Mouse (Mus musculus): ENCODE data around the gene Gsap. TPM values are rescaled to one million over a fixed set of nuclear protein-coding genes. Genes with fewer than 3 reads are reported as not detected.
A peak's percentile ranks its signal among the peaks of the same experiment; 100 is the strongest.
"Not testable (repeated sequence)": the region's sequence is repeated elsewhere in the genome, so short reads cannot be mapped to it uniquely, and the experiment has no call there.

Gsap gene
- total RNA-seq, 4 experiments from 2014 or later, result 5.7 to 13.5 (median 9.9) TPM

DNA sequence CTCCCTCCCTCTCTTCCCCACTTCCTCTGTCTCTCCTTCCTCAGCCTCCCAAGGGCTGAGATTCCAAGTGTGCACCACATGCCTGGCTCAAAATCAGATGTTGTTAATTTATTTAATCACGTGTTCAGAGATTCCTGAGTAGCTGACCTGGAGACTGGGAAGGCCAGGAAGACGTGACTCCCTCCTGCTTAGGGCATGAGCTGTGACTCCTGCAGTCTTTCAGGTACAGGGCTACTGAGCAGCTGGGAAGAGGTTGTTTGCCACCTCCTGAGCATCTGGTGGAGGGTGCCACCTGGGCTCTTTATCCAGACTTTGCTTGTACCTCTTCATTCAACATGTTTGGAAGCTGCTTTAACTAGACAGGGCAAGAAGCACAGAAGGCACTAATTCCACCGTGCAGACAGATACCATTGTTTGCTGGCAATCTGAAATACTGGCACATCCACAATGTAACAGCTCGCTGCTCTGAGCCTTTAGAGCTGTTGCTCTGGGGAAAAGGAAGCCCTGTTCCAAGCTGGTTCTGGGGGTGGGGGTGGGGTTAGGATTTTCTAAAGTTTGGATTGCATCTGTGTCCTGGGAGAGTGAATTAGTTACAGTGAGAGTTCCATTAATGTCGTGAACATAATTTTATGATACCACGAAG is 75.3 kb downstream of the Gsap start:
- DNase-seq, result no peak

- DNase-seq, result peak; percentile 43
These were observed 77.4 kb downstream of the Gsap start for GRCm38 (mm10) chr5:21263202-21264055.

DNA sequence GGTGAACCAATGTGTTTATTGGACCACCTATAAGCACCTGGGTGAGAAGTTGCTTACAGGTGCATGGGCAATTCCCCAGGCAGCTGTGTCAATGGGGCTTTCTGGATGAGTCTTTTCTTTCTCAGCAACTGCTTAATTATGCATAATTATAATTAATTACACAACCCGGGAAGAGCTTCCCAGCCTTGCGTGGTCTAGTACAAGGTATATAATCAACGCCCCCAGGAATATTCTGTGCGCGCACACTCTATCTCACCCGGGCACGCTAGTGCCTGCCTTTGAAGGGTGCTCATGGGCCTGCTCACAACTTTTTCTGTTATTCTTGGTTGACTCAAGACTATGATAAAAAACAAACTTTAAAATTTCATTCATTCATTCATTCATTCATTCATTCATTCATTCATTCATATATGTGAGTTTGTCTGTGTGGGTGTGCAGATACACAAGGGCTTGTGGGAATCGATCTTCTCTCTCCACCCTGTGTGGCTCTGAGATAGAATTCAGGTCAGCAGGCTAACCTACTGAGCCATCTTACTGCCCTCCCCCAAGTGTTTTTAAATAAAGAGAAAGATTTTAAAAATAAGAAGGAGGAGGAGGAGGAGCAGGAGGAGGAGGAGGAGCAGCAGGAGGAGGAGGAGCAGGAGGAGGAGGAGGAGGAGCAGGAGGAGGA is 78.4 kb downstream of the Gsap start:
- no peak for DNase-seq

GRCm38 (mm10) chr5:21265049-21265448 is 79.0 kb downstream of the Gsap start:
- peak; percentile 49 for DNase-seq

DNA sequence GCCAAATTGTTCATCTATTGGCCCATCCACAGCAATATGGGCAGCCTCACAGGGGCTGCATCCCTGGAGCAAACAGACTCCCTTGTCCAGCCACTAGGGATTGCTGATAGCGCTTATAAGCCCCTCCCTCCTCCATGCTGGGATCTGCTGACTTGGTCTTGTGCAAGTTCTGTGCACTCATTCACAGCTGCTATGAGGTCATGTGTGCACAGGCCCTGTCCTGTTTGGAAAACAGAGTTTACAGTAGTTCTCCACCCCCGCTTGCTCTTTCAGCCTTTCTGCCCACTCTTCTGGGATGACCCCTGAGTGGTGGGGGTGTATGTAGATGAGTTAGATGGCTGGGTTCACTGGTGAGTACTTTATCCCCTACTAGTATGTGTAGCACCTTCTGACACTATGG is 81.0 kb downstream of the Gsap start:
- DNase-seq, result no peak

GRCm38 (mm10) chr5:21269446-21269845 is 83.4 kb downstream of the Gsap start:
- DNase-seq, result no peak

DNA sequence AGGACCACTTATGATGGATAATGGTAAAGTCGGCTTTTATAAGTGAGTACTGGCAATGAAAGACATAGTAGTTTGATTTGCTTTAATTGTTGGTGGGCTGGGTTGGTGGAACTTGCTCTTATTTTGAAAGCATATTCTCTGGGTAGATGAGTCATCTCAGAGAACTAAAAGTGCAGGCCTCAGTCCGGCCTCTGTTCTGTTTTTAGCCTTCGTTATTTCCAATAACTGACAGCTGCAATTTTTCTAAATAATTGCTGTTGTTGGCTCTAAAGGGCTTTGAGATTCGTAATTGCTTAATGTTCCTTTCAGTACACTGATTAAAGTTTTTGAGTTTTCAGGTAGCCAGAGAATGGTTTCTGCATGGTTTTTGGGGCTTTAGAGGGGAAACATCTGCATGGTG is 84.7 kb downstream of the Gsap start:
- no peak for DNase-seq

DNA sequence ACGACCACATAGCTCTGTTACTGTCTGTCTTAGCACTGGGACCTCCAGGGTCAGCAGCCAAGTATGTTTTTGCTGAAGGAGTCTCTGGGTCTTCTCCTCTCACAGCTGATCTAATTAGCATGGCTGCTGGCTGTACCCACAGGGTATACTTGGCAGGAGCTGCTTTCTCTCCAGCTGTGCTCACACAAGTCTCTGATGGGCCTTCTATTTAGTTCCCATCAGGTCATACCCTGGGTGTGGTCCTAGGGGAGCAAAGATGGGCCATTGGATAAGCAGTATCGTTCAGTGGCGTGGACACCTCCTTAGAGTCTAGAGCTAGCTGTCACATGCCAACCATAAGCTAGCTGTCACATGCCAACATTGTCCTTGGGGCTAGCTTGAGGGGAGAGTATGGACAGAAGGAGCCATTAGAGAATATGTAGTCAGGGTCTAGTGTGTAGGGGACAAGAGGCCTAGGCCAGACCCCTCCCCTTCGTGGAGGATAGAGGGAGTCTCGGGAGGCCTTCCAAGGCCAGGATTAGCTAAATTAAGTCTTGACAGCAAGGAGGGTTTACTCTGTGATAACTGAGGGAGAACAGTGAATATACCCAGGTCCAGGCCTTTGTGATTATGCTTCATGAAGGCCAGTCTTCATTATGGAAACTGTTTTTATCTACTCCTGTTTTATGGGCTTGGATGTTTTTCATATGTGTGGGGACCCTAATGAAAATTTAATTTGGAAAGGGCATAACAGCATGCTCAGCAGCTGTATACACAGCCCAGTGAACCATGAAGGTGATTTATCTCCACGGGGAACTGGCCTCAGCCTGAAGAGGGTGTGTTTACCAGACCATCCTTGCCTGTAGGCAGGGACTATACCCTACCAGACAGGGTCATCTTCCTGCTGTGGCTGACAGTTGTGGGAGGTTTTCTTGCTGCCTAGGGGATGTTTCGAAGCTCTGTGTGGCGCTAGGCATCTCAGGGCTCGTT is 85.6 kb downstream of the Gsap start:
- no peak for DNase-seq

GRCm38 (mm10) chr5:21277685-21278084 is 91.6 kb downstream of the Gsap start:
- DNase-seq, result not testable (repeated sequence)

GRCm38 (mm10) chr5:21283356-21284062 is 97.5 kb downstream of the Gsap start:
- peak; percentile 28 for DNase-seq

GRCm38 (mm10) chr5:21288658-21289435 is 102.8 kb downstream of the Gsap start:
- no peak for DNase-seq

DNA sequence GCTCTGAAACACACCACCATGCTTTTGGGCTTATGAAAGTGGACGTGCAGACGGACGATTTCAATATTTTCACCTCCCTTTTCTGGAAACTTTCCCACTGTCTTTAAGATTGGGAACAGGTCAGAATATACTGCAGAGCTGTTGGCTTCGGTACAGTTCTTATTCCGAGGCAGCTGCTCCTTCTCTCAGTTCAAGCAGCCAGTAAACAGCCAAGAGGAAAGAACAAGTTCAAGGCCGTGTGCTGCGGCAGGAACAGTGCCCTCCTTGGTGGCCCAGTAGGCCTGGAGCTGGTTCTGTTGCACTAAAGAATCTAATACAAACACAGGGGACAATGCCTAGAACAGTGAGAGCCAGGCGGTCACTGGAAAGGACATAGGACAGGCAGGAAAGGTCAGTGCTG is 104.5 kb downstream of the Gsap start:
- DNase-seq, result no peak

DNA sequence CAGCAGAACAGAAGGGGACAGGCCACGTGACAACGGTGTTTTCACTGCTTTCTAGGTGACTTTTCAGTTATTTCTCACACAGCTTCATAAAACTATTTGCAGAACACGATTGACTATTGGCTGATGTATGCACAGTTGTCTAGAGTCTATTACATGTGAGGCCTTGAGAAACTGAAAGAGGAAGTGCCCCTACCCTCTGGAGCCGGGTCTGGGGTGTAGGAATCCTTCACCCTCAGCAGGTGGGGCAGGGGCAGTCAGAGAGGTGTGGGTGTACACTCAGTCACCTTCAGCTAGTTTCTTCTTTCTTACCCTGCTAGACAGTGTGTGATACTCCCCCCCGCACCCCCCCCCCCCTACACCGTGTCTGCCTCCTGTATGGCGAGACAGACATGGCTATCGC is 109.6 kb downstream of the Gsap start:
- DNase-seq, result no peak

GRCm38 (mm10) chr5:21299076-21299755 is 113.2 kb downstream of the Gsap start:
- DNase-seq, result no peak

GRCm38 (mm10) chr5:21300058-21300457 is 114.0 kb downstream of the Gsap start:
- no peak for DNase-seq

- no peak for DNase-seq
These were observed 115.0 kb downstream of the Gsap start for GRCm38 (mm10) chr5:21301011-21301410.

GRCm38 (mm10) chr5:21307165-21307564 is 121.1 kb downstream of the Gsap start:
- DNase-seq, result no peak

- DNase-seq, result no peak
These were observed 128.6 kb downstream of the Gsap start for GRCm38 (mm10) chr5:21314696-21315095.

DNA sequence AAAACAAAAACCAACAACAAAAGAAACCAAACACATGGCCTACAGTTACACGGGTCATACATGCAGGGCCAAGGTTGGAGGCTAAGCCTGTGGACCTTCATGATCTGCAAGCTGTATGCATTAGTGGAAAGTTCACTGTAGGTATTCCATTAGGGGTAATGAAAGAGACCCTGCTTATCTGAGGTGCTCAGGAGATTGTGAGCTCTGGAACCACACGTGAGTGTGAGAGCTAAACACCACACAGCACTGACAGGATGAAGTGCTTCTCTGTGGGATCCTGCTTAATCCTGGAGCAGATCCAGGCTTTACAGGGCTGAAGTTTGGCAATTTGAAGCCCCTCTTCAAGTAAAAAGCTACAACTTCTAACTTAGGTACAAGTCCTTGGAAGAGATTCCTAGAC is 134.1 kb downstream of the Gsap start:
- DNase-seq, result no peak

- peak; percentile 48 for DNase-seq
These were observed 140.4 kb downstream of the Gsap start for GRCm38 (mm10) chr5:21326494-21326893.

Measured in adrenal gland, adult 8-10 months (tissue).